Mouse (Mus musculus): Measurements from ENCODE around the gene Cdkn1b. TPM values are rescaled to one million over a fixed set of nuclear protein-coding genes. Genes with fewer than 3 reads are reported as not detected.
A peak's percentile ranks its signal among the peaks of the same experiment; 100 is the strongest.

Cdkn1b gene
- total RNA-seq, 2 experiments from 2014 or later, result 45.0 to 46.9 TPM

DNA sequence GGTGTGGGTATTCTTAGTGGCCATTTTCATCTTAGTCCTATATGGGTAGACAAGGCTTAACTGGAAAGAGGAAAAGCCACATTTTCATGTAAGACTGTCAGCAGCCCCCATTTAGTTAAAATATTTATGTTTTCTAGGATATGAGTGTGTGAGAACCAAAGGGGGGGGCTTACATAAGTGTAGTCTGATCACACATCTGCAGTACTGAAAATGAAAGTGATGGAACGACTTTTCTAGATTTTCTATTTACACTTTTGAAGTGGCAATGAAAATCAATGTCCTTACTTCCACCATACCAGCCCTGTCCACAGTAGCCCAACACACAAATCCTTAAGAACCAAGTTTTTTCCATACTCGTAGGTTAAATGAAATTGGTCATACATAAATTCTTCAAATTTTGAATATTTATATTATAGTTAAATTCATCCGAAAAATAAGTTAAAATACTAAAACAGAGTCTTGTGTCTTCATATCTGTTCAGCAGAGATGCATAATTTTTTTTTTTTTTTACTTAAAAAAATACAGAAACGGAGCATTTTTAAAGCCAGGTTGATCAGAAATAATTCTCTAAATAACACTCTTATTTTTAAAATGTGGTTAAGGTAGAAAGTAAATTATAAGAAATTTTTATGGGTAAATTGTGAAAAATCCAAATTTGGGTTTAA is 5.6 kb downstream of the Cdkn1b start:
- intact Hi-C loops (cut with DNase I), result no loop called here

DNA sequence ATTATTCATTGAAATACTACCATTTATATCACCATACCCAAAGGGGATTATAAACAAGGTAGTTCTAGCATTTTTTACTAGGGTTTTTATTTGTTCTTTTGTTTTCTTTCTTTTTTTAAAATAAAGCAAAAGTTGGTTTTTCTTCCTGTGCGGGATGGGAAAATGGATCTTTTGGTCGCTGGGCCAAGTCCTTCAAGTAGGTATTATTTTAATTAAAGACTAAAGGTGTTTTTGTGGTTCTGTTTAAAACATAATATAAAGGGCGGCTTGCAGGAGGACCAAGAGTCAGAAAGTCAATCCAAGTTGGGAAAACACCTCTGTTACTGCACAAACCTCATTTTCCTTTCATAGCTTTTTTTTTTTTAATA is 6.1 kb downstream of the Cdkn1b start:
- intact Hi-C loops (cut with DNase I), result no loop called here
- no peak for DNase-seq (ENCODE audit: extremely low spot score in 1 of 2, low spot score in 2 of 2)

More for the DNA sequence above, 5.6 kb downstream of the Cdkn1b start:
- DNase-seq (ENCODE audit: extremely low spot score in 1 of 2, low spot score in 2 of 2), result no peak

GRCm38 (mm10) chr6:134926803-134927594 is 6.8 kb downstream of the Cdkn1b start:
- intact Hi-C loops (cut with DNase I), result no loop called here
- DNase-seq (ENCODE audit: extremely low spot score in 1 of 2, low spot score in 2 of 2), result peak in 1 of 2 experiments; percentile 75

DNA sequence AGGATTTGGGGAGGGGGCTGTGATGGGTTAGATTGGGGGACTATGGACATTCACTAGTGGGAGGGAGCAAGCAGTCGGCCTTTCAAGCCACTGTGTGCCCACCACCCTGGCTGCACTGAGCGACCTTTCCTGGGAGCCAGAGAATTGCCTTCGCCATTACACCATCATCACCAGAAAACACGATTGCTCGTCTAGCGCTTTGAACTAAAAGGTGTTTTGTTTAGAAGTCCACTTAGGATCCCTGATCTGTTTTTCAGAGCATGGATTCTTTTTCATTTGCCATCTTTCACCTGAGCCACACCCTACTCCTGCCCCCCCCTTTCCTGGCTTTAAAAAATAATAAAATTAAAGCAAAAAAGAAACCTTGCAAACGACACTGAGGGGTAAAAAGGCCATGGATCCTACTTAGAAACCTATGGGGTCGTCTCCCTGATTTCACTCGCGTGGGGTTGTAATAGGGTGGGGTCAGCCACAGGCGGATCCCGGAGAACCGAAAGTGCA is 7.4 kb downstream of the Cdkn1b start:
- intact Hi-C loops (cut with DNase I), result no loop called here
- DNase-seq (ENCODE audit: extremely low spot score in 1 of 2, low spot score in 2 of 2), result no peak

DNA sequence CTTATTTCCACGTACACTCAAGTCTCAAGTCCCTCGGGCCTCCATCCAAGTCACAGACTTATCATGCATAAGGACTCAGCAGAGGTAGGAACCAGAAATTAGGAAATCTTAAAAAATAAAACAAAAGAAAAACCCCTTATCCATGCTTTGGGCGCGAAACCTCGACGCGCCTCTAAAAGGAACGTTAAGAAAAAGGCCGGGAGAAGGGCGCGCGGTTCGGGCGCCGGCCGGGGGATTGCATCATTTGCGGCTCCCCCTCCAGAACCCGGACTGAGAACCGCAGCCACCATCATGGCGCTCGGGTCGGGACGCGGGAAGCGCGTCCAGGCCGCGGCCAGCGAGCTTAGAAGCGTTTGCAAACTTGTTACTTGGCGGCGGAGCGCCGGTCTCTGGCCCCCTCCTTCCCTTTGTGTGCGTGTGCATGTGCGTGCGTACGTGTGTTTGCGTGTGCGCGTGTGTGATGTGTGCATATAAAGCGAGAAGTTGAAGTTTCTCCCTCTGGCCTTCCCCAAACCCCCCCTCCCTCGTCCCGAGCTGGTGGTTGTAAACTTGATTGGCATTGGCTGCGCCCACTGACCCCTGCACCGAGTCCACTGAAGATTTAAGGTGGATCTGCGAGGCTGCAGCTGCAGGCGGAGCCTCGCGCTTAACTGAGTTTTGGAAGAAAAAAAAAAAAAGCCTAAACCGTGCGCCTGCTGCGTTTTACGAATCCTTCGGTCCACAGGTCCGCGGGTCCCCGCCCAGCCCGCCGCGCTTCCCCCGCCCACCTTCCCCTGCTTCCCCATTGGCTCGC is 8.1 kb downstream of the Cdkn1b start:
- intact Hi-C loops (cut with DNase I), result no loop called here
- DNase-seq (ENCODE audit: extremely low spot score in 1 of 2, low spot score in 2 of 2), result peak; percentile 62 to 89

- DNase-seq (ENCODE audit: extremely low spot score in 1 of 2, low spot score in 2 of 2), result peak in 1 of 2 experiments; percentile 29
Observed at GRCm38 (mm10) chr6:134928889-134929310, 8.7 kb downstream of the Cdkn1b start.

DNA sequence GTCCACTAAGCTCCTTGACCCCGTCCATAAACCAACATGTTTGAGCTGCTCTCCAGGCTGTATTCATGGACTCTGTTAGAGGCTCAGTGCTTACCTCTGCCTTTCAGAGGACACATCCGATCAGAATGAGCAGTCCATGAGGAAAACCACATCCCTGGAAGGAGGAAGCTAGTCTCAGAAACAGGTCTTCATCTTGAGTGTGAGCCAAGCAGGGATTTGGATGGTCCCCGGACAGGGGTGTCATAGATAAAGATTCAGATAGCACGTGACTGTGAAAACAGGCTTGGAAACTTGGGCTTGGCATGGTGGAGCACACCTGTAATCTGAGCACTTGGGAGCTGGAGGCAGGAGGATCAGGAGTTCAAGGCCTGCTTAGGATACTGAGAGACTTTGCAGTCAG is 9.7 kb downstream of the Cdkn1b start:
- DNase-seq (ENCODE audit: extremely low spot score in 1 of 2, low spot score in 2 of 2), result no peak
- intact Hi-C loops (cut with DNase I), result no loop called here

More at GRCm38 (mm10) chr6:134928889-134929310, 8.7 kb downstream of the Cdkn1b start:
- intact Hi-C loops (cut with DNase I), result no loop called here

GRCm38 (mm10) chr6:134930383-134930782 is 10.2 kb downstream of the Cdkn1b start:
- intact Hi-C loops (cut with DNase I), result no loop called here
- no peak for DNase-seq (ENCODE audit: extremely low spot score in 1 of 2, low spot score in 2 of 2)

GRCm38 (mm10) chr6:134931146-134931545 is 10.9 kb downstream of the Cdkn1b start:
- intact Hi-C loops (cut with DNase I), result no loop called here
- DNase-seq (ENCODE audit: extremely low spot score in 1 of 2, low spot score in 2 of 2), result no peak

DNA sequence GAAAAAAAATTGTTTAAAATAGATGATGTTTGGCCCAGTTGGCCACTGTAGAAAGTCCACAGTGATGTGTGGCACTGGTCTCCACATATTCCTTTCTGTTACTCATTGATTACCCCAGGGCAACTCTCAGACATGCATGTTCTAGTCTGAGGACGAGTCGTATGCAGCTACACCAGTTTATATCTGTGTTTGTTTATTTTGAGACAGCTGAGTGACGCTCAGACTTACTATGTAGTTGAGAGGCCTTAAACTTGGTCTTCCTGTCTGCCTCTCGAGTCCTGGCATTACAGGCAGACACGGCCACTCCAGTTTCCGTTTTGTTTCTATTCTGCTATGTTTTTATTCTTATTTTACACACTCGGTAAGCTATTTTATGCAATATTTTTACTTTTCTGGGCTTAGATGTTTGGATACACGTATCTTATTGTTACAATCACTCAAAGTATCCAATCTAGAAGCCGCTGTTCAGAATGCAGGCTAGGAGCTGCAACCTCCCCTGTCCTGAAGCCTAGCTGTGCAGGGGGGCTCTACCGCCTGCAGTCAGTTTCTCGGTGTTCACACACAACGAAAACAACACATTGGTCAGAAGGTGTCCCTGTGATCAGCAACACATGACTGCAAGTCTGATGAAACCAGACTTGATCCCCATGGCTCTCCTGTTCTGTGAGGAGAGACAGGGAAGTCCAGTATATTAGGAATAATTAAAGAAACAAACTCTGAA is 12.4 kb downstream of the Cdkn1b start:
- intact Hi-C loops (cut with DNase I), result no loop called here
- no peak for DNase-seq (ENCODE audit: extremely low spot score in 1 of 2, low spot score in 2 of 2)

DNA sequence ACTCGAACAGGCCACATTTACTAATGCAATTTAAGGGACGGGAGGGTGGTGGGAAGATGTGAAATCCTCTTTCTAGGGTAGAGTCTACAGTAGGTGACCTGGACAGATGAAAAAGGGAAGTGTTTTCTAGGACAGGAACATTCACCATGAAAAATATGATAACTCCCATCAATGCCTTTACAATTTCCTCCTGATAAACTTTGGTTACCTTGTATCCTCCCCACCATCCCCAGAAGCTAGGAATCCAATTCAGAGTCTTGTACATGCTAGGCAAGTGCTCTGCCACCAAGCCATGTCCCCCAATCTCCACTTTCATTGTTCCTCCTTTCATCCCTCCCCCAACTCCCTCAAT is 13.0 kb downstream of the Cdkn1b start:
- intact Hi-C loops (cut with DNase I), result no loop called here
- DNase-seq (ENCODE audit: extremely low spot score in 1 of 2, low spot score in 2 of 2), result no peak

DNA sequence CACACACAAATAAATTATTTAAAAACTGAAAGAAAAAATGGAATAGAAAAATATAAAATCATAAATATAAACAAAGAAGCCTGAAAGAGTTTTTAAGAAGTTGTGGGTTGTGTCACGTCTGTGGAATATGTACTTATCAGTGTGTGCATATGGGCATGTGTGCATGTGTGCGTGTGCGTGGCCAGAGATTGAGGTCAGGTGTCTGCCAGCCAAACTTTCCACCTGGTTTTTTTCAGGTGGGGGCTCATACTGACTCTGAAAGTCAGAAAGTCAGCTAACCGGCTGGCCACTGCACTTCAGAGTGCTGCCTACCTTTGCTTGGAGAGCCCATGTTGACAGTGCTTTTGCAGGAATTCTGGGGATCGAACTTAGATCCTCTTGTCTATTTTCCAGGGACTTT is 14.1 kb downstream of the Cdkn1b start:
- intact Hi-C loops (cut with DNase I), result no loop called here

DNA sequence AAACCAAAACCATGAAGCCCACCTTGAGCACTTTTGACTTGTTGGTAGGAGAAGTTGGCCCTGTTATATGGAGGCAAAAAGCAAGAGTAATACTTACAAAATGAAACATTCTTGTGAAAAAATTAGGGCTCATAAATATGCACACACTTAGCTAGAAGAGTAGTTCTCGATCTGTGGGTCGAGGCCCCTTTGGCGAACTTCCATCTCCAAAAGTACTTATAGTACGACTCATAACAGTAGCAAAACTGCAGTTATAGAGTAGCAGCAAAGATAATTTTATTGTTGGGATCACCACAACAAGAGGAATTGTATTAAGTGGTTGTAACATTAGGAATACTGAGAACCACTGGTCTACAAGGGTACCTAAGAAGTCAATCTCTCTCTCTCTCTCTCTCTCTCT is 19.6 kb downstream of the Cdkn1b start:
- no peak for DNase-seq (ENCODE audit: extremely low spot score in 1 of 2, low spot score in 2 of 2)
- intact Hi-C loops (cut with DNase I), result loop anchor here (10.0 kb wide), 1 partner anchor 285 kb away; no protein-coding TSS in a partner anchor

More for the DNA sequence above, 14.1 kb downstream of the Cdkn1b start:
- no peak for DNase-seq (ENCODE audit: extremely low spot score in 1 of 2, low spot score in 2 of 2)

DNA sequence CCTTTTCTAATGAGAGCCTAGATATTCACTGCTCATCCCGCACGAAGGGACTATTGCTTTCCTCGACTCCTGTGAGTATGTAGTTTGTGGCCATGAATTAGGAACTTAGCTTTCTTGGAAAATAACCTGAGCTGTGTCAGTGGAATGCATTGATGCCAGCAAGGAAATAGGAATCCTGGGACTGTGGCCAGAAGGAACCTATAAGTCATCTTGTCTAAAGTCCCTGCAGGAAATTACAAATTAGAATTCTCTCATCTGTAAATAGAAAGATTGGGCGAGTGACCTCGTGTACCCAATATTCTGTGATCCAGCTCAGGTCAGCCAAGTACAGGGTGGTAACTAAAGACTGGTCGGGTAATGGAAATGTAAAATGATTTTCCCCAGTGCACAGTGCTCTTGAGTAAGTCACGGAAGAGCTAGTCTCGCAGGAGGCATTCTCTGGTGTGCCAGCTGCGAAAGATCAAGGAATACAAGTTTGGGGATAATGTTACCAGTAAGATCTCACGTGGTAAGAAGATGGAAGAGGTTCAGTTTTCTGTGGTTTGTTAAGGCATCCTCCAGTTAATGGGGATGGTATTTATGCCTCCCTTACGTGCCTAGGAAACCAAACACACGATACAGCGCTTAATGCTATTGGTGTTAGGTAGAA is 23.7 kb downstream of the Cdkn1b start:
- DNase-seq (ENCODE audit: extremely low spot score in 1 of 2, low spot score in 2 of 2), result no peak
- intact Hi-C loops (cut with DNase I), result loop anchor here (10.0 kb wide), 1 partner anchor 289 kb away; no protein-coding TSS in a partner anchor

DNA sequence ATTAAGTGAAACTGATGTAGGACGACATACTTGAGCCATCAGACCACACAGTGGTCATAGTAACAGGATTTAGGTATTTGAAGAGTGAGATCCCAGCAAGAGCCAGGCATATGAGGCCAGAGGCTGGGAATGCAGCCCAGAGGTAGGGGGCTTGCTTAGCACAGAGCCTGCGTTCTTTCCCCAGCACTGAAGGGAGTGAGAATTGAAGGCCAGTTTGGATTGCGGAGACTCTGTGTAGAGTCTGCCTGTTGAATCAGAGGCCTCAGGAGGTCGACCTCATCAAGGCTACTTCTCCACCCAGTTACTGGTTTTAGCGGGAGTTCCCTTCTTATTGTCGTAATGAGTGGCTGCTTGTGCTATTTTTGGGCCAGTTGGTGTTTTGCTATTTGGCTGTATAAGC is 25.9 kb downstream of the Cdkn1b start:
- intact Hi-C loops (cut with DNase I), result loop anchor here (10.0 kb wide), 1 partner anchor 291 kb away; no protein-coding TSS in a partner anchor
- no peak for DNase-seq (ENCODE audit: extremely low spot score in 1 of 2, low spot score in 2 of 2)

DNA sequence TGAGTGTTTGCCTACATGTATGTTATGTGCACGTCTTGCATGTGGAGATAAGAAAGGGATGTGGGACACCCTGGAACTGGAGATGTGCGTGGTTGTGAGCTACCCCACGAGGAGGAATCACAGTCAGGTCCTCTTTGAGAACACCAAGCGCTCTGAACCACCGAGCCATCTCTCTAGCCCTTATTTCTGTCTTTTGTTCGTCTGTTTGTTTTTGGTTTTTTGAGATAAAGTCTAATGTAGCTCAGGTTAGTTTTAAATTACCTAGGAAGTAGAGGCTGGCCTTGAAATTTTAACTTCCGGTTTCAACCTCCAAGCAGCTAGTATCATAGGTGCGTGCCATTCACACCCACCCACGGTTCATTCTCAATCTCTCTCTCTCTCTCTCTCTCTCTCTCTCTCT is 26.7 kb downstream of the Cdkn1b start:
- no peak for DNase-seq (ENCODE audit: extremely low spot score in 1 of 2, low spot score in 2 of 2)
- intact Hi-C loops (cut with DNase I), result loop anchor here (10.0 kb wide), 1 partner anchor 292 kb away; no protein-coding TSS in a partner anchor

- intact Hi-C loops (cut with DNase I), result loop anchor here (10.0 kb wide), 1 partner anchor 293 kb away; no protein-coding TSS in a partner anchor
- peak in 1 of 2 experiments; percentile 63 for DNase-seq (ENCODE audit: extremely low spot score in 1 of 2, low spot score in 2 of 2)
Observed at GRCm38 (mm10) chr6:134947311-134948087, 27.3 kb downstream of the Cdkn1b start.
